ENCODE assay signal across 31 mouse cellular contexts in the genomic region with DNA sequence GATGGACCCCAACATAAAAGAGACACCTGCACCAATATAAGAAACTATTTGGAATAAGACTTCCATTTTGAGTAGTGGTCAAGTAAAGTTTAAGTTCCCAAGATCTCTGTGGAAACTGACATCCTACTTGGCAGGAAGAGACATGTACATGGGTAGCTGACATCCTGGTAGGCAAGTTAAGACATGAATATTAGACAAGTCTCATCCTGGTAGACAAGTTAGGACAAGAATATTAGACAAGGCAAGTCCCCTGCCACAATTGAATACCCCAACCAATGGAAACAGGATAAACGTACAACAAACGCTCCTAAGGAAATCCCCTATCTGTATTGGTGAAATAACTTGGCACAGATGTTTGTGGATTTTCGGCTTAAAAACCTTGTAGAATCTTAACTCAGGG. TPM values are rescaled to one million over a fixed set of nuclear protein-coding genes. Genes with fewer than 3 reads are reported as not detected.
"Had no signal": no experiment of that assay in that cellular context is flagged by ENCODE, and none has a peak within 500 bp of the region (broad histone marks: within the 10 kb centered on the region; RNA-seq: fewer than 3 reads in every experiment).

No protein-coding gene starts in this region.

- H3K4me2 ChIP-seq: limb, embryonic 12.5 days; limb, embryonic 13.5 days; limb, embryonic 15.5 days; liver, embryonic 11.5 days; liver, embryonic 12.5 days; liver, embryonic 13.5 days; liver, embryonic 15.5 days; lung, embryonic 14.5 days; lung, embryonic 15.5 days; midbrain, embryonic 11.5 days; midbrain, embryonic 12.5 days; midbrain, embryonic 13.5 days; midbrain, embryonic 15.5 days; neural tube, embryonic 12.5 days had no signal

- H3K27me3 ChIP-seq: limb, embryonic 12.5 days; limb, embryonic 13.5 days; limb, embryonic 15.5 days; liver, embryonic 12.5 days; liver, embryonic 13.5 days; liver, embryonic 15.5 days; lung, embryonic 15.5 days; megakaryocyte, embryonic 14.5 days; midbrain, embryonic 12.5 days; midbrain, embryonic 15.5 days; neural tube, embryonic 12.5 days had no signal

- H3K4me3 ChIP-seq: limb, embryonic 10.5 days; limb, embryonic 12.5 days; limb, embryonic 13.5 days; limb, embryonic 15.5 days; liver, embryonic 12.5 days; liver, embryonic 13.5 days; liver, embryonic 15.5 days; lung, embryonic 15.5 days; megakaryocyte, embryonic 14.5 days; midbrain, embryonic 10.5 days; midbrain, embryonic 12.5 days; midbrain, embryonic 13.5 days; midbrain, embryonic 15.5 days; myocyte; neural tube, embryonic 12.5 days had no signal

- H3K9me3 ChIP-seq: limb, embryonic 10.5 days; limb, embryonic 12.5 days; limb, embryonic 13.5 days; limb, embryonic 15.5 days; liver, embryonic 12.5 days; liver, embryonic 13.5 days; liver, embryonic 15.5 days; lung, embryonic 15.5 days; megakaryocyte, embryonic 14.5 days; midbrain, embryonic 10.5 days; midbrain, embryonic 12.5 days; midbrain, embryonic 13.5 days; midbrain, embryonic 15.5 days; neural tube, embryonic 12.5 days had no signal

- H3K9ac ChIP-seq: limb, embryonic 12.5 days; limb, embryonic 13.5 days; limb, embryonic 15.5 days; liver, embryonic 12.5 days; liver, embryonic 13.5 days; liver, embryonic 14.5 days; liver, embryonic 15.5 days; liver, postnatal 0 days; lung, embryonic 14.5 days; lung, embryonic 15.5 days; midbrain, embryonic 12.5 days; midbrain, embryonic 13.5 days; midbrain, embryonic 15.5 days; neural tube, embryonic 12.5 days had no signal

- H3K36me3 ChIP-seq: limb, embryonic 10.5 days; limb, embryonic 12.5 days; limb, embryonic 13.5 days; limb, embryonic 15.5 days; liver, embryonic 12.5 days; liver, embryonic 13.5 days; liver, embryonic 15.5 days; lung, embryonic 15.5 days; midbrain, embryonic 10.5 days; midbrain, embryonic 12.5 days; midbrain, embryonic 13.5 days; midbrain, embryonic 15.5 days; neural tube, embryonic 12.5 days had no signal

- H3K27ac ChIP-seq: limb, embryonic 10.5 days; limb, embryonic 12.5 days; limb, embryonic 13.5 days; limb, embryonic 15.5 days; liver, embryonic 12.5 days; liver, embryonic 13.5 days; liver, embryonic 14.5 days; liver, embryonic 15.5 days; lung, embryonic 15.5 days; macrophage; midbrain, embryonic 10.5 days; midbrain, embryonic 12.5 days; midbrain, embryonic 13.5 days; midbrain, embryonic 15.5 days; neural tube, embryonic 12.5 days had no signal

- DNase-seq: left cerebral cortex, postnatal 4 days; liver; liver, embryonic 13.5 days; liver, postnatal 0 days; lung, adult 18-20 months; lung, adult 2 months; lung, embryonic 14.5 days; lung, postnatal 10 days; lung, postnatal 14 days; lung, postnatal 36 days; lung, postnatal 4 days; midbrain, embryonic 14.5 days had no signal

- H3K4me1 ChIP-seq: limb, embryonic 10.5 days; limb, embryonic 12.5 days; limb, embryonic 13.5 days; limb, embryonic 15.5 days; liver, embryonic 12.5 days; liver, embryonic 13.5 days; liver, embryonic 15.5 days; lung, embryonic 15.5 days; midbrain, embryonic 10.5 days; midbrain, embryonic 12.5 days; midbrain, embryonic 13.5 days; midbrain, embryonic 15.5 days; neural tube, embryonic 12.5 days had no signal

RNA-seq across cellular contexts. Expression of a gene that starts 33.8 kb away (rescaled TPM):
- total RNA-seq: midbrain, postnatal 0 days had no signal
